Mouse (Mus musculus) left cerebral cortex, adult 11 months (tissue): ENCODE results near the gene Sphk1.
"Not testable (repeated sequence)": the region's sequence is repeated elsewhere in the genome, so short reads cannot be mapped to it uniquely, and the experiment has no call there.

ENCODE experiments used
- DNase-seq: peaks from one replicate; pipeline ENCODE4 v3.0.0; 2022; ENCODE audit warnings: low spot score

The Sphk1 gene

GRCm38 (mm10) chr11:116530187-116531147 is at the start of gene Sphk1:
Gene Sphk1 (plus strand): TSS chr11:116530925.
- no peak for DNase-seq

GRCm38 (mm10) chr11:116480975-116481374 is 49.8 kb upstream of the Sphk1 start:
- no peak for DNase-seq

- DNase-seq = no peak
Measured at GRCm38 (mm10) chr11:116481776-116482175, 48.9 kb upstream of the Sphk1 start.

GRCm38 (mm10) chr11:116484261-116484660 is 46.5 kb upstream of the Sphk1 start:
- DNase-seq = no peak

GRCm38 (mm10) chr11:116488207-116488606 is 42.5 kb upstream of the Sphk1 start:
- no peak for DNase-seq

GRCm38 (mm10) chr11:116488693-116489375 is 41.9 kb upstream of the Sphk1 start:
- no peak for DNase-seq

- no peak for DNase-seq
Measured at GRCm38 (mm10) chr11:116489771-116490231, 40.9 kb upstream of the Sphk1 start.

- DNase-seq = peak; percentile 73
Measured at GRCm38 (mm10) chr11:116490232-116491107, 40.3 kb upstream of the Sphk1 start.

GRCm38 (mm10) chr11:116491338-116491737 is 39.4 kb upstream of the Sphk1 start:
- DNase-seq = no peak

- DNase-seq = not testable (repeated sequence)
Measured at GRCm38 (mm10) chr11:116492507-116492906, 38.2 kb upstream of the Sphk1 start.

- no peak for DNase-seq
Measured at GRCm38 (mm10) chr11:116493191-116493590, 37.5 kb upstream of the Sphk1 start.

- DNase-seq = no peak
Measured at GRCm38 (mm10) chr11:116493795-116494252, 36.9 kb upstream of the Sphk1 start, which contains the start of gene Prpsap1. Gene Prpsap1 (minus strand): TSS chr11:116494202.

- DNase-seq = no peak
Measured at GRCm38 (mm10) chr11:116494474-116495174, 36.1 kb upstream of the Sphk1 start.

- DNase-seq = no peak
Measured at GRCm38 (mm10) chr11:116497313-116497712, 33.4 kb upstream of the Sphk1 start.

- DNase-seq = no peak
Measured at GRCm38 (mm10) chr11:116498596-116498995, 32.1 kb upstream of the Sphk1 start.

GRCm38 (mm10) chr11:116499018-116499417 is 31.7 kb upstream of the Sphk1 start:
- DNase-seq = no peak

- no peak for DNase-seq
Measured at GRCm38 (mm10) chr11:116501005-116501746, 29.5 kb upstream of the Sphk1 start.

- no peak for DNase-seq
Measured at GRCm38 (mm10) chr11:116504516-116504915, 26.2 kb upstream of the Sphk1 start.

- DNase-seq = no peak
Measured at GRCm38 (mm10) chr11:116505573-116505972, 25.2 kb upstream of the Sphk1 start.

- no peak for DNase-seq
Measured at GRCm38 (mm10) chr11:116506151-116506875, 24.4 kb upstream of the Sphk1 start.
